Mouse (Mus musculus) adipocyte (in vitro differentiated cells): ENCODE results near the gene Ndrg4.

Experiments used
- DNase-seq: peaks from one replicate; pipeline ENCODE4 v3.0.0-alpha.2; 2016; ENCODE audit warnings: low spot score

Gene Ndrg4

DNA sequence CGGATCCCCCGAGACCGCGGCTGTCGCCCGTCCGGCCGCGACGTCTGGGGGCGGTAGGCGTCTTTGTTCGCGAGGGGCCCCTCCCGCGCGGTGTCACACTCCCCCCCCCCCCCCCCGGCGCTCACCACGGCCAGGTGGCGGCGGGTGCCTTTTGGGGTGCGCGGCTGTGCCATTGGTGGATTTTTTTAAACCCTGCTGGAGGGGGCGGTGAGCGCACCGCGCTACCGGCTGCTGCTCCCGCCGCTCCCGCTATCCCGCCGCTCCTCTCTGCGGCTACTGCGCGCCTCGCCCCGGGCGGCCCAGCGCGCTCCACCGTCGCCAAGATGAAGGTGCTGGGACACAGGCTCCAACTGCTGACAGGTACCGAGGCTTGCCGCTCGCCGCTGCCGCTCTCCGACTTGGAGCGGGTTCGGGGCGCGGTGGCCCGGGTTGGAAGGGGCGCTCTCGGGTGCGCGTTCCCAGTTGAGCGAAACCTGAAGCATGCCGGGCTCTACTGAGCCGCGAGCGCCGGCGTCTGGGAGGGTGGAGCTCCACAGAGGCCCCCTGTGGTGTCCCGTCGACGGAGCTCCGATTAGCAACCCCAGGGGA is 1.3 kb downstream of the Ndrg4 start:
- no peak for DNase-seq

DNA sequence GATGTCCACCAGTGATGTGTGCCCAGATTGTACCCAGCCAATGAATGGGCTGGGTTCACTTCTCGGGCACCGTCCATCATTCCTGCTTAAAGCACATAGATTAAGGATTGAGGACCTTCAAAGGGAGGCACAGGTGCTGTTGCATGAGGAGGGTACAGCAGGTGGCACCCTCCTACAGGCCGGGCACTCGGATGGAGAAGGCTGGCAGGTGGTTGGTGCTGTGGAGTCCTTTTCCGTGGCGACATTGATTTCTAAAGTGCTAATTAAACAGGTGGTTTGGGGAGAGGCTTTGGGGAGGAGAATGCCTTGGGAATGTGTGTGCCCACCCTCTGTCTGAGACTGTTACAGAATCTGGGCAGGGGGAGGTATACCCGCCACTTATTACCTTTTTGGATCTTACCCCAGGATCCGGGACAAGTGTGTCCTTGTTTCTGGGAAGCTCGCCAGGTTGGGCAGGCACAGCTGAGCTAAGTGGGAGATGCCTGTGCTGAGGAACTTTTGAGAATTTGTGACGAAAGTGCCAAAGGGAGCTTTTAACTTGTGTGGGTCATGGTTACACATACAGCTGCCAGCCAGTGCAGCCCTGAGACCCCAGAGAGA is 11.4 kb downstream of the Ndrg4 start:
- DNase-seq = peak; percentile 38

DNA sequence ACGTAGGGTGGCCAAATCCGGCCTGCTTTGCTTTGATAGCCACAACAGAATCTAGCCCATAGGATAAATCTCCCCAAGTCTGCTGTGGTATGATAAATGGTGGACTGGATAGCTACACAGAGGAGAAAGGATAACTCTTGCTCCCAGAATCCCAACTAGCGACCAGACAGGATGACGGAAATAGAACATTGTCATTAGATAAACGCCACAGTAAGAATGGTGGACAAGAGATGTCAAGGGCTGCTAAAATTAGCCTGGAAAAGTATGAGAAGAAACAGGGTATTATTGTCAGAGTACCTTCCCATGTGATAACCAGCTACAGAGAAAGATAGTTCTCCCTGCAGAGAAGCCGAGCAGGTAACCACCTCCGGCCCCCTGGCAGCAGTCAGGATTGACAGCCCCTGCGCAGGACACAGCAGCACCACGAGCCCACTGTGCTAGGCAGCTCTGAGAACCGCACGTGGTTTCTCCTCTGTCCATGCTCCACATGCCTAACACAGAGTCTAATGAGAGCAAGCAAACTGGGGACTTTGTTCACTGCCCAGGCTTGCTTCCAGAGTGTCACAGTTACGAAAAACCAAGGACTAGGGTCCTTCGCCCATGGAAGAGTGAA is 14.3 kb downstream of the Ndrg4 start:
- DNase-seq = no peak

DNA sequence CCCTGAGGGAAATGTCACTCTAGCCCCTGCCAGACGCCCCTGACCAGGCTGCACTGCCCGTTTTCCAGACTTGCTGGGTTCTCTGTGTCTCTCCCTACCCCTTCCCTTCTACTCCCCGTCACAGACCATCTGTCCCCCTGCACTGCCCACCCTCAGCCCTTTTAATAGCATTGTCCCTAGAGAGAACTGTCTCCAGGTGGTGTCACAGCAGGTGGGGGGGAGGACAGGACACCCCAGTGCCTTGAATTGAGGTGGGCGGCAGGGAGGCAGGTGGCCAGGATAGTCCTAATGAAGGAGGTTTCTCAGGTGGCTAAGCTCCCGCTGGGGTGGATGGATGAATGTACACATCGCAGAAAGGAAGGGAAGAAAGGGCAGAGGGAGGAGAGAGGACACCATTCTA is 17.9 kb downstream of the Ndrg4 start:
- DNase-seq = no peak

DNA sequence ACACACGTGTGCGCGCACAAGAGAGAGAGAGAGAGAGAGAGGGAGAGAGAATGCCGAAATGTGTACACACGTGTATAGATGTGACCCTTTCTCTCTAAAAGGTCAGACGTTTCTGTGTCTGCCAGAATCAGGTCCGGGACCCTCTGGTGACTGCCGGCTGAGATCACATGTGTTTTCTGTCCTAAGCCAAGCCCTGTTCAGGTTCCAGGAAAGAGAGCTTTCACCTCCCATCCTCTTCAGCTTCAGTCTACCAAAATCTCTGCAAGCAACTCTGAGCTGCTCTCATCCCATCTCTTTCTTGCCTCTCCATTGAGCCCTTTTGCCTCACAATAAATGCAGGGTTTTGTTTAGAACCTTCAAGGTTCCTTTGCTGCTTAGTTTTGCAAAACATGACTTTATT is 19.9 kb downstream of the Ndrg4 start:
- no peak for DNase-seq

DNA sequence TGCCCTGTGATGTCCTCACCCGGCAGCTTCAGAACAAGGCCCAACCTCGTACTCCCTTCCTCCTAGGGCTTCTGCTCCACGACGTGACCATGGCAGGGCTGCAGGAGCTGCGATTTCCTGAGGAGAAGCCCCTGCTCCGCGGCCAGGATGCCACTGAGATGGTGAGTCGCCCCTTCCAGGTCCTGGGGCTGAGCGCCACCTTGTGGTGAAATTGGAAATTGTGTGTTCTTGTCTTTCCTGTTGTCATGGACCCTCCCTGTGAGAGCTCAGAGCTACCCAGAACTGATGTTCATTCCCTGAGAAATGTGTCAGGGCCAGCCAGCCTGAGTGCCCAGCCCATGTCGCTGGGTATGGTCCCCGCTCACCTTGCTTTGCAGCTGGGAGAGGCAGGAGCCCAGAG is 20.3 kb downstream of the Ndrg4 start:
- peak; percentile 84 for DNase-seq

DNA sequence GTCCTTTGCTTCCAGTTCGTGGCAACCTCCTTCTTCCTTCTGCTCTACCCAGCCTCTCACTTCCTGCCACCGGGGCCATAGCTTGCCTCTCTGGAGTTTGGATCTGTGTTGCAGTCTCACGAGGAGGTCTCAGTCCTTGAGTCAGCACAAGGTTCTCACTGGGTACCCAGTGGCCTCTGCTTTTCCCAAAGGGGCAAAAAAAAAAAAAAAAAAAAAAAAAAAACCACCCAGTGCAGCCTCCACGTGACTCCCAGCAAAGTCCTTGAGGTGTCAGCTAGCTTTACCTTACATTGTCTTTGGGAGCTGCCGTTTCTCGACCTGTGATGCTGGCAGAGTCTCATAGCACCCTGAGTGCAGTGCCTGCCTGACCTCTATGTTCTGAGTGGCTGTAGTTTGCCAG is 21.4 kb downstream of the Ndrg4 start:
- DNase-seq = no peak

DNA sequence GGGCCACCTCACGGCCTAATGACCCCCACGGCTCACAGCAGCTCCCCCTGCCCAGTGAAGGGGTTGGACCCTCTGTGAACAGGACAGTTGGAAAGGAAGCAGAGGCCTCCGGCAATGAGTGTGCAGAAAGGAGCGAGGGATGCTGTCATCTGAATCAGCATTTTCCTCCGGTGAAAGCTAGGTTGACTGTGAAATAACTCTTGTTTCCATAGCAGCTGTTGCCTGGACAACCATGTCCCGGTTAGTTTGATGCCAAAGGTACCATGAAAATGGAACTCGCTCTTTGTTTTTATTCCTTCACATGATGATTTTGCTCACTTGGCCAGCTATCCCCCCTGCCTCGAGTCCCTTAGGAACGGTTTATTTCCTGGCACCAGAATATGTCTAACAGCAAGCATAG is 23.5 kb downstream of the Ndrg4 start:
- DNase-seq = no peak

DNA sequence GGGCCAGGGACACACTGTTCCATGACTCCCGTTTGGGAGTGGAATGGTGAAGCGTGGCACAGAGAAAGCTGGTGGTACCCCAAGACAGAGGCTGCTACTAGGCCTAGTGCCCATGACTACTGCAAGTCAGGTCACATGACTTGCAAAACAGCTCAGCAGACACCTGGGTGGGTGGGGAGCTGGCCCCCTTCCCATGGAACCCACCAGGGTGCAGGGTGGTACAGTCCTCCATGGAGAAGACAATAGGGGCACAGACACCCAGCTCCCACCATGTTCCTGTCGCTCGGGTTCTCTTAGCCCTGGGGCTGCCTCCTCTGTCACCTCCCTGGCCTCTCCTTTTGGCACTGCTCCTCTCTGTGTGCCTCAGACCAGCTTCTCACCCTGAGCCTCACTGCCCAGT is 25.0 kb downstream of the Ndrg4 start:
- no peak for DNase-seq

DNA sequence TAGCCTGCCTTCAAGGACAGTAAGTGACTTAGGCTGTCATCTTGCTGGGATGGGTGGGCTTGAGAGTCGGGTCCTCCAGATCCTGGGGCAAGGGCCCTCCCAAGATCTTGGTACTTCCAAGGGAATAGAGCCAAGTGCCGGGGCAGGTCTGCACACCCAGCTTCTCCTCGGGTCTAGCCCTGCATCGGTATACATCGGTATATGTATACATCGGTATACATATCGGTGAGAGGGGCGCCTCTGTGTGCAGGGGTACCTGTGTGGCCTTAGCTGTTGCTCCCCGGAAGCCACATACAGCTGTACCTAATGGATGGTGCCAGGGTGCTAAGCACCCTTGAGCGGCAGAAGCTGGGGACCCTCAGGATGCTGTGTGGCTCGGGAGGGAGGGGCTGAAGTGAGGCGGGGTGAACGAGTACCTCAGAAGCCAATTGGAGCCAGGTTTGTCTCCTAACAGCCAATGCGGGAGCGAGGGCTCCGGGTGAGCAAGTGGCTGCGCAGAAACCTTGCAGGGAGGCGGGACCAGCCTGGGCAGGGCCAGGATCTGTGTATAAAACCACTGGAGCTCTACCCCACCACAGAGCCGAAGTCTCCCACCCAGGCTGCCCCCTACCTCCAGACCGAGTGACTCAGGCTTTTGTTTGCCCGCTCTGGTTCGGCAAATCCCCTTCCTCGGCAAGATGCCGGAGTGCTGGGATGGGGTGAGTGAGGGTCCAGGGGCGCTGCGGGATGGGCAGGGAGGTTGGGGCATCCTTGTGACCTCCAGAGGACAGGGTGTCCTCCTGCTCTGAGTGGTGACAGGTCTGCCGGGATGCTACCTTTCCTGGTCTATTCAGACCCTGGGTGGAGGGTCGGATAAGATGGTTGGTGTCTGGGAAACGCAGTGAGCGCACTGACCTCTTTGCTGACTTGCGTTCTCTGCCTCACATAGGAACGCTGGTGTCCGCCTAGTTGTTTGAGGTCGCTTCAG is 26.0 kb downstream of the Ndrg4 start:
- DNase-seq = peak; percentile 52

DNA sequence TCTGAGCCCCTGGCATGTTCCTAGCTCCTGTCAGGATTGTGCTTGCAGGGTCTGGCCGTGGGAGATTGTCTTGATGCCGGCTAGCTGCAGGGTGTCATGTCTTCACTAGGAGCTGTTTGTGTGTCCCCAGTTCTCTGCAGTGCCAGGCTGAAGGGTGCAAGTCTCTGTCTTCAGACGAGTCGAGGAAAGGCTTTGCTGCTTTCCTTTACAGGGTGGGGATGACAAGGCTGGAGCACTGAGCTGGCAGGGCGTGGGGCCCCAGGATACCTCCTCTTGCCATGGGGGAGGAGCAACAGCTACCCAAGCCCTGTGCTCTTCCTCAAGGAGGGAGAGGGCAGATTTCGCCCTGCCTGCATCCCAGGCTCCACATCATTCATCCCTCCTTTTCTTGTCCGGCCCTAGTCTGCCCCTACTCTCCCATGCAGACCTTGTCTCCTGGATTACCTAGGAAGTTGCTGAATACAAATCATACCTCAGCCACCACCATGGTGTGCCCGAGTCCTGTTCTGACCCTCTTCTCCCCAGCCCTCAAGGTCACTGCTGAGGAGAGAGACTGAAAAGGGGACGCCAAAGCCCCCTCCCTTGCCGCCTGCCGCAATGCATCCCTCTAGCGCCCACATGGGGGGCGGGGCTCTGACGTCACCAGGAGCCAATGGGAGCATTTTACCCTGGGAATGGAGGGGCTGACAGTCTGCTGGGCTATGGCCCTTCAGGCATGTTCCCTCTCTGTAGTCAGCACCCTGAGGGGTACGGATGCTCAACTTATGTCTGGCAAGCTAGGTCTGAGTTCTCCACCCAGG is 26.9 kb downstream of the Ndrg4 start:
- DNase-seq = no peak

DNA sequence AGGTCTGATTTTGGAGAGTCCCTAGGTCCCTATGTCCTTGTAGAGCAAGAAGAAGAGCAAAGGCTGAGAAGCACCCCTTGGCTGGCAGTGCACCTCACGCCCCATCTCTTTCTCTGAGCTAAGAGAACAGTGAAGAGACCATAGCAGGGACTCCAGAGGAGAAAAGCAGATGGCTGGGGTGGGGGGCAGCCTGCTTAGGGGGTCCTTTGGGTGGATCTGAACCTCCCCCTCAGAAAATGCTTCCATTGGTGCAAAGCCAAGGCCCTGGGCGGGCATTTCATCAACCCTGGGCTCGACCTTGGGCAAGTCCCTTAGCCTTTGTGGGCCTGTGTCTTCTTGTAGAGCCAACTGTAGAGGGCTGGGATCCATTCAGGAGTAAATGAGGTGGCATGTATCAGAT is 27.8 kb downstream of the Ndrg4 start:
- no peak for DNase-seq

DNA sequence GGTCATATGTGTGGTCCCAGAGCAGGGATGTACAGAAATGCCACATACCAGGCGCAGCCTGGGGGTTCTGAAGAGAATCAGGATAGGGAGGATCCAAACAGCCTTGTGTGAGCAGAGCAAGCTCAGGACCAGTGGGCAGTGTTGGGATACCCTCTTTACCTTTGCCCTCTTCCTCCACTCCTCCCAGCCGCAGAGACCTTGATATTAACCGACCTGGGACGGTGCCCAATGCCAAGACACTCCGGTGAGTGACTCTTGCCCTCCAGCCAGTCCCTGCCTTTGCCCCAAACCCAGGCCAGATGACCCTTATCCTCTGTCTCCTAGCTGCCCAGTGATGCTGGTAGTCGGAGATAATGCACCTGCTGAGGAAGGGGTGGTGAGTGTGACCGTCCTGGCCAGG is 32.8 kb downstream of the Ndrg4 start:
- no peak for DNase-seq

DNA sequence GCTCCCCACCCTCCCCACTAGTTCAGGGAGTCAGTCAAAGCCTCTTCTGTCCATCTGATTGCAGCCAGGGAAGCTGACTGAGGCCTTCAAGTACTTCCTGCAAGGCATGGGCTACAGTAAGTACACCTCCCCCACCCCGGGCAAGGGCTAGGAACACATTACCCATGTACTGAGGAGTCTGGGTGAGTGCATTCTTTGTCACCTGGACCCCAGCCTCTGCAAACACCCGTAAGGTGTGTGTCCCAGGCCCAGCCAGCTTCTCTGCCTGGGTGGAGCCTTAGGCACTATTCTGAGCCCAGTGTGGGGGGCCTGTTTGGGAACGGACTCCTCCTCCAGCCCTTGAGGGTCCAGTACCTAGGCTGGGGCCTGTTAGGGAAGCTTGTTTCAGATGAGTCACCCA is 34.2 kb downstream of the Ndrg4 start:
- no peak for DNase-seq

DNA sequence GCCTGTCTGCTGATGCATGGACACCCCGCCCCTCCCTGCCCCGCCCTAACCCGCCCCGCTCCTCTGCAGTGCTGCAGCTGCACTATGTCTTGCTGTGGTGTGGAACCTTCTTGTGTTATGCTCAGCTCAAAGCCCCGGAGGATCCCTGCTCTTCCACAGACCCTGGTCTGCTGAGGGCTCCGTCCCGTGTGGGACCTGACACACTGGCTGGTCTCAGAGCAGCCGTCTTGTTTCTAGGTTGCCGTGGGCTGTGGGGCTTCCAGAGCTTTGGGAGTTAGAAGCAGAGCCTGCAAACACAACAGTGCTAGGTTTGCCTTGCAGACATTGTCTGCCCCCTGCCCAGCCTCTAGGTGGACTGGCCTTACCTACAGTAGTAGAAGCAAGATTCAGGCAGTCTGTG is 35.6 kb downstream of the Ndrg4 start:
- no peak for DNase-seq

DNA sequence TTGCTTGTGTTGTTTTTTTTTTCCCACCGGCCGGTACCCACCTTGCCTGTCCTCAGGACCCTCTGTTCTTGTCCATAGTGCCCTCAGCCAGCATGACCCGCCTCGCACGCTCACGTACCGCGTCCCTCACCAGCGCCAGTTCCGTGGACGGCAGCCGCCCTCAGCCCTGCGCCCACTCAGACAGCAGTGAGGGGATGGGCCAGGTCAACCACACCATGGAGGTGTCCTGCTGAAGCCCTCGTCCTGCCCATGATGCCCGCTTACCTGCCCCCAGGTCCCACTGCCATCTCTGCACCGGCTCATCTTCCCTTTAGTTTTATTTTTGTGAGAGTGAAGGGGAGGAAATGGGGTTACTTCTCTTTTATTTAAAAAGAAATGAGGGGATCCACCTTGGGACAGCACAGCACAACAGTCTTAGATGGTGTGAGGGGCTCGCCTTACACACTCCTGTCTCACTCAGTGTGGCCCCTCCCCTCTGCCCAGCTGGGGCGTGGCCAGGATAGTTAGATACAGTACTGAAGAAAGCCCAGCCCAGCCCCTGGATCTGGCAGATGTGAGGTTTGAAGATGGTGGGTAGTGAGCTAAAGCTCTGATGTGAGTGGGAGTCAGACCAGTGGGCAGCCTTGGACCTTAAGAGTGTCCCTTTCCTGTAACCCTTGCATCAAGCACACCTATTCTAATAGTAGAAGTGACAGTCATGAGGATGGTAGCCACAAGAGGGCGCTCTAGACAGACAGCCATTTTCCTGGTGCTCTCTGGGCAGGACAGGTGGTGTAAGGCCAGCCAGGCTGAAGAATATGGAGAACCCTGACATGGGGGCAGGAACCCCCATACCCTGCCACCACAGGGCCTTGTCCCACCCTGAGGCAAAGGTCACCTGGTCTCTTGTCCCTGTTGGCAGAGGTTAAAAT is 36.6 kb downstream of the Ndrg4 start:
- peak; percentile 80 for DNase-seq

DNA sequence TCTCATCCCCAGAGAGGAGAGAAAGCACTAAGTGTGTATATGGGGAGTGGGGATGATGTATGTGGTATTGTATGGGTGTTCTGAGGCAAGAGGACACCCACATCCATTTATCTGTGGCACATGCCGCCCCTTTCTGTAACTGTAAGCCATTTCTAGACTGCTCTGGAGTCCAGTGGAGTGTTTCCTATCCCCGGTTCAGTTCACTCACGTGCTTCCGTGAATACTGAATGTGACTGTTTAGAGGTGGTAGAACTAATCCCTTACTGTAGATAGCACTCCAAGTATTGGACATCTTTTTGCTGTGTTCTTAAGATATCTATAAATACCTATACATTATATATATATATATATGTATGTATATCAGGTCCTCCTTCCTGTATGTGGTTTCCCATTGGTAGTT is 37.6 kb downstream of the Ndrg4 start:
- DNase-seq = no peak

DNA sequence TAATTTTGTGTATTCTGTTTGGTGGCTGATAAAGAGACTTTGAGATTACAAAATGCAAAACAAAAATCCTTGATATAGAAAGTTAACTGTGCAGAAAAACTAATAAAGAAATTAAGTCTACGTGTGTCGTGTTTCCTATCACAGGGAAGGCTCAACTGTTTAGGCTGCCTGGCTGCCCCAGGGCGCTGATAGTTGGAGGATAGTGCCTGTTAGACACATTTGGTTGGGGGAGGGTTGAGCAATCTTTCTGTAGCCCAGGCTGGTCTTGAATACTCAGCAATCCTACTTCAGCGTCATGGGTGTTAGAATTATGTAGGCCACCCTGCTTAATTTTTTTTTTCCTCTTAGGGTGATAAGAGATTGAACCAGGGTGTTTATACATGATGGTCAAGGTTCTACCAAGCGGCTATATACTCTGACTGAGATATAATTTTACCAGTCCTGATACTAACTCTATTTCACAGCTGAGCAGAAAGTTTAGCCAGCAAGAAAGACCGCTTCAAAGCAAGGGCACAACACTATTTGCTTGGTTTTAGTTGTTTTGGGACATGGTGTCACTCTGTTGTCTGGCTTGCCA is 38.1 kb downstream of the Ndrg4 start:
- no peak for DNase-seq

DNA sequence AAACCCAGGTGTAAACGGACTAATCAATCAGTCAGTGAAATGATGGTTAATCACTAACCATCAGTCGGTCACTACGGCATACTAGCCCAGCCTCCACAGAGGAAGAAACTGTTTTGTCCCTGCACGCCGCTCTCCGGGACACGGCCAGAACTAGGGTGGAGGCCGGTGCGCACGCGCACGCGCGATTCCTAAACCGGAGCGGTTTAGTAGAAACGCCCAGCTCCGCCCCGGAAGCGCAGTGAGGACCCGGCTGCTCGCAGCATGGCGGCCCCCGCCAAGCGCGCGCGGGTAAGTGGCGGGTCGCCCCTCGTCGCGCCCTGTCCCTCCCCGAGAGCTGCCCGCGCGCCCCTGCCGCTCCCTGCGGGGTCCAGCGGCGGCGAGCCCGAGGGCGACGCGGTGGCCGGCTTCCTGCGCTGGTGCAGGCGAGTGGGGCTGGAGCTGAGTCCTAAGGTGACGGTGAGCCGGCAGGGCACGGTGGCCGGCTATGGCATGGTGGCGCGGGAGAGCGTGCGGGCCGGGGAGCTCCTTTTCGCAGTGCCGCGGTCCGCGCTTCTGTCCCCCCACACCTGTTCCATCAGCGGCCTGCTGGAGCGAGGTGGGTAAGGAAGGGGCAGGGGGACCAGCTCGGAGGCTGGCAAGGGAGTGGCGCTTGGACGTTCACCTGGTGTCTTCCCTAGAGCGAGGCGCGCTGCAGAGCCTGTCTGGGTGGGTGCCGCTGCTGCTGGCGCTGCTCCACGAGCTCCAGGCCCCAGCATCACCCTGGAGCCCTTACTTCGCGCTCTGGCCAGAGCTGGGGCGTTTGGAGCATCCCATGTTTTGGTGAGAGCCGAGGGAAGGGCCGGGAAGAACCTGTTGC is 39.1 kb downstream of the Ndrg4 start, which contains the start of gene Setd6:
Gene Setd6, plus strand, starts transcription at position 206 of the 856 bp plus-strand sequence.
- DNase-seq = peak; percentile 92
